Mouse (Mus musculus) layer of hippocampus, adult 11-12 months (tissue): ENCODE data around the gene Adck1.
"Not testable (repeated sequence)": the region's sequence is repeated elsewhere in the genome, so short reads cannot be mapped to it uniquely, and the experiment has no call there.

ENCODE experiments used
- DNase-seq: peaks from one replicate; pipeline ENCODE4 v3.0.0; 2022; ENCODE audit warnings: low spot score

The Adck1 gene

GRCm38 (mm10) chr12:88426926-88427325 is 66.6 kb downstream of the Adck1 start:
- no peak for DNase-seq

GRCm38 (mm10) chr12:88428735-88429134 is 68.4 kb downstream of the Adck1 start:
- DNase-seq = no peak

- no peak for DNase-seq
These were observed 71.9 kb downstream of the Adck1 start for GRCm38 (mm10) chr12:88432277-88432676.

GRCm38 (mm10) chr12:88433171-88433570 is 72.8 kb downstream of the Adck1 start:
- DNase-seq = no peak

GRCm38 (mm10) chr12:88436962-88437750 is 76.8 kb downstream of the Adck1 start:
- no peak for DNase-seq

GRCm38 (mm10) chr12:88441922-88442809 is 81.8 kb downstream of the Adck1 start:
- DNase-seq = no peak

- DNase-seq = no peak
These were observed 83.7 kb downstream of the Adck1 start for GRCm38 (mm10) chr12:88444040-88444439.

GRCm38 (mm10) chr12:88445471-88445870 is 85.1 kb downstream of the Adck1 start:
- DNase-seq = no peak

- DNase-seq = no peak
These were observed 90.6 kb downstream of the Adck1 start for GRCm38 (mm10) chr12:88450658-88451563.

GRCm38 (mm10) chr12:88454701-88455410 is 94.5 kb downstream of the Adck1 start:
- DNase-seq = no peak

GRCm38 (mm10) chr12:88457021-88457420 is 96.7 kb downstream of the Adck1 start:
- no peak for DNase-seq

- DNase-seq = no peak
These were observed 98.6 kb downstream of the Adck1 start for GRCm38 (mm10) chr12:88458936-88459335.

GRCm38 (mm10) chr12:88459461-88459860 is 99.1 kb downstream of the Adck1 start:
- DNase-seq = no peak

- no peak for DNase-seq
These were observed 100.7 kb downstream of the Adck1 start for GRCm38 (mm10) chr12:88461026-88461425.

- DNase-seq = no peak
These were observed 103.4 kb downstream of the Adck1 start for GRCm38 (mm10) chr12:88463588-88464290.

GRCm38 (mm10) chr12:88466801-88467200 is 106.4 kb downstream of the Adck1 start:
- no peak for DNase-seq

GRCm38 (mm10) chr12:88467257-88467656 is 106.9 kb downstream of the Adck1 start:
- no peak for DNase-seq

GRCm38 (mm10) chr12:88467935-88468465 is 107.6 kb downstream of the Adck1 start:
- no peak for DNase-seq

- no peak for DNase-seq
These were observed 108.3 kb downstream of the Adck1 start for GRCm38 (mm10) chr12:88468691-88469090.

- DNase-seq = not testable (repeated sequence)
These were observed 111.5 kb downstream of the Adck1 start for GRCm38 (mm10) chr12:88471884-88472283.
